Mouse (Mus musculus) kidney, embryonic 15.5 days (tissue): Measurements from ENCODE around the gene Mtrex. TPM values are rescaled to one million over a fixed set of nuclear protein-coding genes. Genes with fewer than 3 reads are reported as not detected.
A peak's percentile ranks its signal among the peaks of the same experiment; 100 is the strongest.

Source experiments
- ATAC-seq: fragments of 200-750 bp; cut with Nextera tagmentation; replicated peaks from 2 replicates; pipeline ENCODE4 v1.8.0; 2017; ENCODE audit warnings: moderate TSS enrichment; ENCODE audit not compliant: low FRiP score
- H3K27ac ChIP-seq: fragments of 300-500 bp; sonication (generic); 2 replicates; pipeline ENCODE4 v1.5.1; 2015; ENCODE audit warnings: mild to moderate bottlenecking, inconsistent platforms
- H3K27me3 ChIP-seq: fragments of 300-500 bp; sonication (generic); 2 replicates; pipeline ENCODE4 v1.6.1; 2015; ENCODE audit warnings: inconsistent platforms
- H3K36me3 ChIP-seq: fragments of 300-500 bp; sonication (generic); 2 replicates; pipeline ENCODE4 v1.6.1; 2015; ENCODE audit warnings: inconsistent platforms
- H3K4me1 ChIP-seq: fragments of 300-500 bp; sonication (generic); 2 replicates; pipeline ENCODE4 v1.6.1; 2015; ENCODE audit warnings: inconsistent platforms
- H3K4me2 ChIP-seq: fragments of 300-500 bp; sonication (generic); 2 replicates; pipeline ENCODE4 v1.6.1; 2015; ENCODE audit warnings: moderate library complexity, mild to moderate bottlenecking, inconsistent platforms
- H3K4me3 ChIP-seq: fragments of 300-500 bp; sonication (generic); replicated peaks from 2 replicates; pipeline ENCODE4 v1.5.1; 2015; ENCODE audit warnings: mild to moderate bottlenecking, inconsistent platforms
- H3K9ac ChIP-seq: fragments of 300-500 bp; sonication (generic); 2 replicates; pipeline ENCODE4 v1.6.1; 2015; ENCODE audit warnings: mild to moderate bottlenecking, inconsistent platforms
- H3K9me3 ChIP-seq: fragments of 300-500 bp; sonication (generic); replicated peaks from 2 replicates; pipeline ENCODE4 v1.6.1; 2016; ENCODE audit warnings: inconsistent platforms
- WGBS: fragments of 180-500 bp; shearing (Covaris S2); methylation state at CpG from one replicate; pipeline ENCODE4 v1.1.7; 2015; ENCODE audit warnings: mixed read lengths; 5-methylcytosine and 5-hydroxymethylcytosine counted together
- polyA plus RNA-seq: library from polyadenylated mRNA; unstranded; fragments of >200 nt; fragmentation: Nextera tagmentation; extraction: Ambion mirVana; gene quantifications from 2 replicates; pipeline ENCODE4 v1.2.1, GENCODE M21; 2015

Gene Mtrex
- polyA plus RNA-seq, 1 experiment from 2014 or later, result 78.2 TPM

DNA sequence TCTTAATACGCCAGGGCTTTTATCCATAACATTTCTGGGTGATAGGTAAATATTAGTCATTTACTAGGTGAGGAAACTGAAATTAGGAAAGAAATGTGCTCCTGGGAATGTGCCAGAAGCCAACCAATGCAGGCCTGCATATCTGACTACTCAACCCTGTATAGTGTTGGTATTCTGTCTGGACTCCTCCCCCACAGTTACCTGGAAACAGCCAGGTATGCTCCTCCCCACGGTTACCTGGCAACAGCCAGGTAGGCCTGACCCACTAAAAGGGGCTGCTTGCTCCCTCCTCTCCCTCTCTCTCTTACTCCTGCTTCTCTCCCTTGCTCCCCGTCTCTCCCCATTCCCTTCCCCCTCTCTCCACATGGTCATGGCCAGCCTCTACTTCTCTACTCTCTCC lies 104.8 kb downstream of the Mtrex start:
- H3K4me1 ChIP-seq, result peaks cover 3% of the 10 kb centered on the region; the same call in 1 of the 2 replicates
- H3K9ac ChIP-seq, result no peak overlapping the region
- H3K27me3 ChIP-seq, result no peaks in the 10 kb centered on the region
- H3K9me3 ChIP-seq, result no peaks in the 10 kb centered on the region
- no peak overlapping the region for H3K27ac ChIP-seq
- peak; percentile 60; the same call in 1 of the 2 replicates for ATAC-seq
- H3K4me2 ChIP-seq, result no peak overlapping the region
- 72% methylated on average over 3 of the region's 3 CpGs for WGBS
- no peak overlapping the region for H3K4me3 ChIP-seq
- H3K36me3 ChIP-seq, result no peaks in the 10 kb centered on the region

DNA sequence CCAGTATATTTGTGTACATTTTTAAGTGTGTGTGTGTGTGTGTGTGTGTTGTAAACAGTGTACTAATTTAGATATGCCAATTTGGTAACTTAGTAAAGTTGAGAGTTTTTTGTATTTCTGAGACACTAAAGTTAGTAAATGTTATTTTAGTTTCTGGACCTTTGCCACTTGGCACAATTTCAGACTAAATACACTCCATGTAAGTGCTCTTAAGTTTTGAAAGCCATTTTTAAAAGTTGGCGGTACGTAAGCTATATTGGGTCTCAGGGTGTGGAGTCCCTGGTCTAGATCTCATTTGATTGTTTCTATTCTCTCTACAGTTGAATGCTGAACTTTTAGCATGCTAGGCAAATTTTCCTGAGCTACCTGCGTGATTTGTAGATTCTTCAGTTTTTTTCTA lies 109.1 kb downstream of the Mtrex start:
- no peaks in the 10 kb centered on the region for H3K27me3 ChIP-seq

More for the DNA sequence above, 109.1 kb downstream of the Mtrex start:
- H3K27ac ChIP-seq, result no peak overlapping the region
- ATAC-seq, result no peak
- no peak overlapping the region for H3K9ac ChIP-seq
- no peaks in the 10 kb centered on the region for H3K4me1 ChIP-seq
- no peaks in the 10 kb centered on the region for H3K36me3 ChIP-seq
- 81% methylated on average over 3 of the region's 3 CpGs for WGBS
- no peak overlapping the region for H3K4me3 ChIP-seq
- no peak overlapping the region for H3K4me2 ChIP-seq
- H3K9me3 ChIP-seq, result no peaks in the 10 kb centered on the region

Other genes starting within 250 kb of the Mtrex start
- 78.7 and 94.8 TPM in 2 replicates for gene Plpp1, start 126.6 kb downstream of the Mtrex start, polyA plus RNA-seq
- gene Dhx29, start 56 bp upstream of the Mtrex start, polyA plus RNA-seq, result 20.7 and 25.0 TPM in 2 replicates
- gene Ccno, start 60.4 kb upstream of the Mtrex start, polyA plus RNA-seq, result 0.49 and 0.61 TPM in 2 replicates
- not detected in 2 replicates for gene Mcidas, start 66.4 kb upstream of the Mtrex start, polyA plus RNA-seq
- not detected in 2 replicates for gene Cdc20b, start 107.7 kb upstream of the Mtrex start, polyA plus RNA-seq
- gene Gpx8, start 119.0 kb upstream of the Mtrex start, polyA plus RNA-seq, result 161 TPM in 2 replicates
- gene Gzma, start 173.6 kb upstream of the Mtrex start, polyA plus RNA-seq, result not detected in 2 replicates